Mouse (Mus musculus) hindbrain, postnatal 0 days (tissue): ENCODE results near the gene Rwdd2a. TPM values are rescaled to one million over a fixed set of nuclear protein-coding genes. Genes with fewer than 3 reads are reported as not detected.

Source experiments
- ATAC-seq: fragments of 200-750 bp; cut with Nextera tagmentation; 2 replicates; pipeline ENCODE4 v1.8.0; 2017; ENCODE audit warnings: mild to moderate bottlenecking, moderate TSS enrichment, moderate library complexity
- DNase-seq: peaks from one replicate; pipeline ENCODE4 v3.0.0-alpha.2; 2015; ENCODE audit warnings: low spot score
- H3K27ac ChIP-seq: fragments of 300-500 bp; sonication (generic); 2 replicates; pipeline ENCODE4 v1.5.1; 2014; ENCODE audit warnings: mild to moderate bottlenecking
- H3K27me3 ChIP-seq: fragments of 300-500 bp; sonication (generic); 2 replicates; pipeline ENCODE4 v1.6.1; 2014; ENCODE audit warnings: low read length, mixed read lengths; ENCODE audit not compliant: insufficient read depth
- H3K36me3 ChIP-seq: fragments of 300-500 bp; sonication (generic); 2 replicates; pipeline ENCODE4 v1.6.1; 2014; ENCODE audit warnings: low read length, mixed read lengths; ENCODE audit not compliant: insufficient read depth
- H3K4me1 ChIP-seq: fragments of 300-500 bp; sonication (generic); 2 replicates; pipeline ENCODE4 v1.6.1; 2014; ENCODE audit warnings: antibody characterized with exemption, low read length, mixed read lengths; ENCODE audit not compliant: insufficient read depth
- H3K4me2 ChIP-seq: fragments of 300-500 bp; sonication (generic); 2 replicates; pipeline ENCODE4 v1.6.1; 2014; ENCODE audit warnings: low read depth, mild to moderate bottlenecking, low read length, moderate library complexity, mixed read lengths
- H3K4me3 ChIP-seq: fragments of 300-500 bp; sonication (generic); 2 replicates; pipeline ENCODE4 v1.5.1; 2014; ENCODE audit warnings: low read length
- H3K9ac ChIP-seq: fragments of 300-500 bp; sonication (generic); replicated peaks from 2 replicates; pipeline ENCODE4 v1.6.1; 2014; ENCODE audit warnings: mild to moderate bottlenecking, low read length, moderate library complexity, mixed read lengths
- H3K9me3 ChIP-seq: fragments of 300-500 bp; sonication (generic); 2 replicates; pipeline ENCODE4 v1.6.1; 2016; ENCODE audit warnings: low read length, mixed read lengths
- CTCF ChIP-seq: IDR thresholded peaks from 2 replicates; pipeline ENCODE4 v1.5.1; 2016; ENCODE audit warnings: antibody characterized with exemption, control low read depth, low read depth
- WGBS: fragments of 180-500 bp; shearing (Covaris S2); extraction: QIAGEN DNeasy Blood & Tissue Kit; methylation state at CpG from one replicate; pipeline ENCODE4 v1.1.7; 2014; 5-methylcytosine and 5-hydroxymethylcytosine counted together
- polyA plus RNA-seq: library from polyadenylated mRNA; unstranded; fragments of >200 nt; fragmentation: Nextera tagmentation; extraction: Ambion mirVana; gene quantifications from 2 replicates; pipeline ENCODE4 v1.2.1, GENCODE M21; 2015
- total RNA-seq: library from RNA; depleted of rRNA; stranded (reverse); fragments of >200 nt; gene quantifications from 2 replicates; pipeline ENCODE4 v1.2.3, GENCODE M21; 2014; rRNA removed

Rwdd2a gene
- total and polyA plus RNA-seq, 2 experiments from 2014 or later, result 35.4 to 82.4 TPM

- no peaks in the 10 kb centered on the region; the same call in 1 of the 2 replicates for H3K36me3 ChIP-seq
- WGBS, result 91% methylated on average over 4 of the region's 4 CpGs
- H3K27ac ChIP-seq, result no peak overlapping the region
- no peak for ATAC-seq
- H3K9me3 ChIP-seq, result no peaks in the 10 kb centered on the region
- no peak for DNase-seq
- no peak overlapping the region for H3K4me2 ChIP-seq
- no peak overlapping the region for H3K9ac ChIP-seq
- no peaks in the 10 kb centered on the region for H3K4me1 ChIP-seq
- H3K4me3 ChIP-seq, result no peak overlapping the region
- TF ChIP-seq CTCF, result no peak
- H3K27me3 ChIP-seq, result no peaks in the 10 kb centered on the region
Observed at GRCm38 (mm10) chr9:86612091-86612490, 40.3 kb downstream of the Rwdd2a start.

- no peaks in the 10 kb centered on the region for H3K27me3 ChIP-seq
- no peak overlapping the region for H3K4me2 ChIP-seq
- H3K4me3 ChIP-seq, result no peak overlapping the region
- H3K27ac ChIP-seq, result no peak overlapping the region
- H3K9ac ChIP-seq, result no peak overlapping the region
- H3K4me1 ChIP-seq, result no peaks in the 10 kb centered on the region
- DNase-seq, result no peak
- WGBS, result 85% methylated on average over 1 of the region's 1 CpGs
- ATAC-seq, result no peak
- no peaks in the 10 kb centered on the region for H3K9me3 ChIP-seq
- H3K36me3 ChIP-seq, result no peaks in the 10 kb centered on the region; the same call in 1 of the 2 replicates
- no peak for TF ChIP-seq CTCF
Observed at GRCm38 (mm10) chr9:86615765-86616164, 44.0 kb downstream of the Rwdd2a start.

- Histone ChIP-seq H3K36me3 (no peaks in the 10 kb centered on the region), H3K4me1 (no peaks in the 10 kb centered on the region), H3K27ac (no peak overlapping the region), H3K9ac (no peak overlapping the region), H3K27me3 (no peaks in the 10 kb centered on the region), H3K9me3 (no peaks in the 10 kb centered on the region), H3K4me2 (no peak overlapping the region), H3K4me3 (no peak overlapping the region)
- TF ChIP-seq CTCF, result no peak
- 73% methylated on average over 7 of the region's 7 CpGs for WGBS
- DNase-seq (no peak), ATAC-seq (no peak)
Observed at GRCm38 (mm10) chr9:86617837-86618492, 46.2 kb downstream of the Rwdd2a start.

GRCm38 (mm10) chr9:86619341-86620139 lies 47.7 kb downstream of the Rwdd2a start:
- WGBS, result 63% methylated on average over 10 of the region's 10 CpGs
- no peaks in the 10 kb centered on the region for H3K36me3 ChIP-seq
- no peak for TF ChIP-seq CTCF
- H3K4me2 ChIP-seq, result no peak overlapping the region
- no peak overlapping the region for H3K27ac ChIP-seq
- no peaks in the 10 kb centered on the region for H3K4me1 ChIP-seq
- no peaks in the 10 kb centered on the region for H3K27me3 ChIP-seq
- H3K9me3 ChIP-seq, result no peaks in the 10 kb centered on the region
- peak; percentile 39; the same call in 1 of the 2 replicates for ATAC-seq
- DNase-seq, result peak; percentile 51
- H3K4me3 ChIP-seq, result no peak overlapping the region
- H3K9ac ChIP-seq, result no peak overlapping the region

GRCm38 (mm10) chr9:86622062-86622461 lies 50.3 kb downstream of the Rwdd2a start:
- no peaks in the 10 kb centered on the region for H3K27me3 ChIP-seq

GRCm38 (mm10) chr9:86624039-86624438 lies 52.2 kb downstream of the Rwdd2a start:
- Histone ChIP-seq H3K9ac (no peak overlapping the region), H3K27ac (peak overlapping the region; percentile 45; the same call in 1 of the 2 replicates), H3K4me3 (no peak overlapping the region), H3K4me1 (peaks cover 6% of the 10 kb centered on the region; the same call in 1 of the 2 replicates), H3K27me3 (no peaks in the 10 kb centered on the region), H3K36me3 (no peaks in the 10 kb centered on the region), H3K4me2 (no peak overlapping the region), H3K9me3 (no peaks in the 10 kb centered on the region)
- DNase-seq (peak; percentile 68), ATAC-seq (peak; percentile 41)
- 50% methylated on average over 12 of the region's 12 CpGs for WGBS
- TF ChIP-seq CTCF, result no peak

More at GRCm38 (mm10) chr9:86622062-86622461, 50.3 kb downstream of the Rwdd2a start:
- 38% methylated on average over 2 of the region's 2 CpGs for WGBS
- 0 out of 2 replicates have a peak overlapping the region, but pooled peaks have one; percentile 48 for H3K27ac ChIP-seq
- no peak overlapping the region for H3K9ac ChIP-seq
- DNase-seq, result peak; percentile 69
- H3K4me1 ChIP-seq, result no peaks in the 10 kb centered on the region
- H3K36me3 ChIP-seq, result no peaks in the 10 kb centered on the region
- no peak for TF ChIP-seq CTCF
- H3K4me3 ChIP-seq, result no peak overlapping the region
- H3K9me3 ChIP-seq, result no peaks in the 10 kb centered on the region
- no peak overlapping the region for H3K4me2 ChIP-seq
- ATAC-seq, result peak; percentile 91

Other genes with a start within 250 kb of the Rwdd2a start
- 5.6 and 6.3 TPM in 2 replicates for gene Ube2cbp, start 107.0 kb upstream of the Rwdd2a start, total RNA-seq
- gene Ube2cbp, start 107.0 kb upstream of the Rwdd2a start, polyA plus RNA-seq, result 6.8 and 7.4 TPM in 2 replicates
- gene Dop1a, start 104.8 kb upstream of the Rwdd2a start, total RNA-seq, result 35.5 and 50.9 TPM in 2 replicates
- gene Dop1a, start 104.8 kb upstream of the Rwdd2a start, polyA plus RNA-seq, result 22.9 and 23.9 TPM in 2 replicates
- gene Pgm3, start 149 bp upstream of the Rwdd2a start, total RNA-seq, result 12.4 and 15.1 TPM in 2 replicates
- gene Pgm3, start 149 bp upstream of the Rwdd2a start, polyA plus RNA-seq, result 28.9 and 30.0 TPM in 2 replicates
- 37.2 and 37.5 TPM in 2 replicates for gene Me1, start 124.0 kb downstream of the Rwdd2a start, total RNA-seq
- gene Me1, start 124.0 kb downstream of the Rwdd2a start, polyA plus RNA-seq, result 75.0 and 76.5 TPM in 2 replicates
- 5.0 and 8.6 TPM in 2 replicates for gene Prss35, start 171.7 kb downstream of the Rwdd2a start, total RNA-seq
- gene Prss35, start 171.7 kb downstream of the Rwdd2a start, polyA plus RNA-seq, result 9.6 and 10.8 TPM in 2 replicates